Mouse (Mus musculus) myocyte (in vitro differentiated cells): ENCODE measurements around the gene Bcl2l14. TPM values are rescaled to one million over a fixed set of nuclear protein-coding genes. Genes with fewer than 3 reads are reported as not detected.

Experiments used
- H3K27me3 ChIP-seq: one replicate; pipeline ENCODE4 v1.6.1; 2011; ENCODE audit not compliant: control insufficient read depth, insufficient read depth, insufficient read length
- H3K36me3 ChIP-seq: one replicate; pipeline ENCODE4 v1.6.1; 2011; ENCODE audit not compliant: control insufficient read depth, insufficient read depth
- H3K4me2 ChIP-seq: one replicate; pipeline ENCODE4 v1.6.1; 2011; ENCODE audit warnings: low read depth, control low read depth
- H3K4me3 ChIP-seq: one replicate; pipeline ENCODE4 v1.5.1; 2011; ENCODE audit warnings: mild to moderate bottlenecking, control low read depth, moderate library complexity
- H3K79me2 ChIP-seq: one replicate; pipeline ENCODE4 v1.6.1; 2011; ENCODE audit not compliant: control insufficient read depth, insufficient read depth
- H3ac ChIP-seq: one replicate; pipeline ENCODE4 v1.6.1; 2011; ENCODE audit not compliant: control insufficient read depth, insufficient read length
- CEBPB ChIP-seq: IDR thresholded peaks from 2 replicates; pipeline ENCODE4 v1.6.1; 2011; ENCODE audit warnings: mild to moderate bottlenecking, moderate library complexity; ENCODE audit not compliant: poor library complexity, insufficient read depth, severe bottlenecking
- E2F4 ChIP-seq: IDR thresholded peaks from one replicate; pipeline ENCODE4 v1.6.1; 2011; ENCODE audit warnings: mild to moderate bottlenecking, control low read depth, moderate library complexity; ENCODE audit not compliant: insufficient read depth
- MAX ChIP-seq: IDR thresholded peaks from one replicate; pipeline ENCODE4 v1.6.1; 2011; ENCODE audit warnings: low read depth, mild to moderate bottlenecking, control low read depth
- MYOD1 ChIP-seq, 3 experiments: IDR thresholded peaks; one replicate each; pipeline ENCODE4 v1.6.1; 2011; ENCODE audit warnings: control low read depth in 2 of 3, low read depth in 2 of 3, mild to moderate bottlenecking in 2 of 3, moderate library complexity in 1 of 3; ENCODE audit not compliant: insufficient read length in 2 of 3, control insufficient read depth in 1 of 3
- MYOG ChIP-seq, 3 experiments: IDR thresholded peaks; one replicate each; pipeline ENCODE4 v1.6.1; 2011; ENCODE audit warnings: control low read depth in 2 of 3, low read depth in 2 of 3, mild to moderate bottlenecking in 2 of 3; ENCODE audit not compliant: insufficient read length in 2 of 3, control insufficient read depth in 1 of 3, insufficient read depth in 1 of 3
- POLR2A ChIP-seq: IDR thresholded peaks from one replicate; pipeline ENCODE4 v1.6.1; 2011; ENCODE audit warnings: low read depth, mild to moderate bottlenecking, control low read depth, moderate library complexity; ENCODE audit not compliant: insufficient read length
- POLR2AphosphoS2 ChIP-seq: IDR thresholded peaks from one replicate; pipeline ENCODE4 v1.6.1; 2011; ENCODE audit warnings: low read depth, control low read depth; ENCODE audit not compliant: insufficient read length
- REST ChIP-seq: IDR thresholded peaks from one replicate; pipeline ENCODE4 v1.6.1; 2011; ENCODE audit warnings: mild to moderate bottlenecking, control low read depth, moderate library complexity; ENCODE audit not compliant: insufficient read depth, insufficient read length
- SRF ChIP-seq: IDR thresholded peaks from one replicate; pipeline ENCODE4 v1.6.1; 2011; ENCODE audit warnings: low read depth; ENCODE audit not compliant: control insufficient read depth, insufficient read length
- TCF12 ChIP-seq: IDR thresholded peaks from one replicate; pipeline ENCODE4 v1.6.1; 2011; ENCODE audit warnings: mild to moderate bottlenecking, control low read depth; ENCODE audit not compliant: poor library complexity, insufficient read depth, severe bottlenecking
- TCF3 ChIP-seq: IDR thresholded peaks from one replicate; pipeline ENCODE4 v1.6.1; 2011; ENCODE audit warnings: low read depth, control low read depth; ENCODE audit not compliant: insufficient read length
- USF1 ChIP-seq: IDR thresholded peaks from one replicate; pipeline ENCODE4 v1.6.1; 2011; ENCODE audit warnings: low read depth, mild to moderate bottlenecking, control low read depth, moderate library complexity
- polyA plus RNA-seq: library from polyadenylated mRNA; unstranded; fragments of >200 nt; fragmentation: generic; extraction: Trizol; gene quantifications from one replicate; pipeline ENCODE4 v1.2.1, GENCODE M21; 2012; ENCODE audit warnings: missing spikeins

Bcl2l14 gene
- polyA plus RNA-seq, 1 experiment = 0.04 TPM

DNA sequence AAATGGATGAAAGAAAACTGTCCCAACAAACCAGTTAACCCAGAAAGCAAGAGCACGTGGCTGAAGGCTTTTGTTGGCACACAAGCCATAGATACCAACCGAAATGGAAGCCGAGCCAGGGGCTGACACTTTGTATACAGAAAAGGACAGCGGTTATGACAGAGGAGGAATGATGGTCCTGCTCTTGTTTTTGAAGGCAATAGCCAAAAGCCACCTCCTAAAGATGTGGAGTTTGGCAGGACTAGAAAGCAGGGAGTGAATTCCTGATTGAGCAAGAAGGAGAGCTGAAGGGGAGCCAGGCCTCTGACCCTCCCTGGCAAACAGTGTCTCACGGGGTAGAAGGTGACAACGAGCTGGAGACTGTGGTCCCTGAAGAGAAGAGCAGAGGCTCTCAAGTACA is 14.7 kb upstream of the Bcl2l14 start:
- no peak overlapping the region for H3ac ChIP-seq
- no peak overlapping the region for H3K4me2 ChIP-seq
- no peak overlapping the region for H3K4me3 ChIP-seq
- no peaks in the 10 kb centered on the region for H3K27me3 ChIP-seq
- no peaks in the 10 kb centered on the region for H3K79me2 ChIP-seq
- TF ChIP-seq POLR2A = no peak
- TF ChIP-seq POLR2AphosphoS2 = no peak
- no peak for TF ChIP-seq REST
- TF ChIP-seq TCF3 = no peak
- TF ChIP-seq MYOD1 (IDR thresholded peaks at IDR 0.05; ENCODE audit: control insufficient read depth in 1 of 3, insufficient read length in 2 of 3, low read depth in 2 of 3) = no peak
- TF ChIP-seq MYOG (IDR thresholded peaks at IDR 0.05; ENCODE audit: control insufficient read depth in 1 of 3, insufficient read depth in 1 of 3, insufficient read length in 2 of 3, low read depth in 2 of 3) = no peak
- TF ChIP-seq CEBPB = no peak
- TF ChIP-seq SRF = no peak
- no peak for TF ChIP-seq USF1
- no peak for TF ChIP-seq TCF12
- no peak for TF ChIP-seq MAX
- TF ChIP-seq E2F4 = no peak
- no peaks in the 10 kb centered on the region for H3K36me3 ChIP-seq

DNA sequence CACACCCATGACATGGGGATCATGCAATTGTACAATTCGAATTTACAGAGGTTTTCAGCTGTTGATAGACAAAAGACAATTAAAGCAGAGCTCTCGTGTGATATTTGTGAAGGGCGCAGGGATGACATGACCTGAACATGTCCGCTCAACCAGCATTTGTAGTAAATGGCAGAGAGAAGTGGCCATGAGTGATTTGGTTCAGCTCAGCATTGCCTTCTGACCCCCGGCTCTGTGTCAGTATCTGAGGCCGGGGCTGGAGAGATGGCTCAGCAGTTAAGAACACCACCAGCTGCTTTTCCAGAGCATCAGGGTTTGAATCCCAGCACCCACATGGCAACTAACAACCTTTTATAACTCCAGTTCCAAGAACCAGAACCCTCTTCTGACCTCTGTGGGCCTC is 10.2 kb upstream of the Bcl2l14 start:
- TF ChIP-seq TCF12 (no peak), USF1 (no peak), CEBPB (no peak), MAX (no peak), E2F4 (no peak), MYOD1 (IDR thresholded peaks at IDR 0.05; ENCODE audit: control insufficient read depth in 1 of 3, insufficient read length in 2 of 3, low read depth in 2 of 3) (no peak), TCF3 (no peak), REST (no peak), POLR2AphosphoS2 (no peak), SRF (no peak), POLR2A (no peak), MYOG (IDR thresholded peaks at IDR 0.05; ENCODE audit: control insufficient read depth in 1 of 3, insufficient read depth in 1 of 3, insufficient read length in 2 of 3, low read depth in 2 of 3) (no peak)

DNA sequence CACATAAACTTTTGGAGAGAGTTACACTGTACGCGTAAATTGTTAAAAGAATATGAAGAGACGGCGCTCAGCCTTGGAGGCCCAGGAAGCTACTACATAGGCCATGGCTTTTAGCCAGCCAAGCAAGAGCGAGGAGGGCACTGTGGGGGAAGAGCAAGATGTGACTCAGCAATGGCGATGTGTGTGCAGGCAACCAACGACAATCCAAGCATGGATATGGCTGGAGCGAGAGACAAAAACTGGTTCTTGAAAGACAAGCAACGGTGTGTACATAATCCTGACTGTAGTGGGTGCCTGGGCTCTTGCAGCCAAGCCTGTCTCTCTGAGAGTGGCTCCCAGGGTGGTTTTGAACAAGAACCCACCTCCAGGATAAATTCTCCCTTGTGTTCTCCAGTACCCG is 8.7 kb upstream of the Bcl2l14 start:
- TF ChIP-seq E2F4 = no peak
- no peak for TF ChIP-seq USF1
- TF ChIP-seq REST = no peak
- TF ChIP-seq SRF = no peak
- no peak for TF ChIP-seq CEBPB
- no peaks in the 10 kb centered on the region for H3K79me2 ChIP-seq
- H3K4me2 ChIP-seq = no peak overlapping the region
- H3K36me3 ChIP-seq = no peaks in the 10 kb centered on the region
- H3ac ChIP-seq = no peak overlapping the region
- H3K27me3 ChIP-seq = no peaks in the 10 kb centered on the region
- no peak overlapping the region for H3K4me3 ChIP-seq

More for the DNA sequence above, 10.2 kb upstream of the Bcl2l14 start:
- Histone ChIP-seq H3K27me3 (no peaks in the 10 kb centered on the region), H3K4me3 (no peak overlapping the region), H3K4me2 (no peak overlapping the region), H3K79me2 (no peaks in the 10 kb centered on the region), H3ac (no peak overlapping the region), H3K36me3 (no peaks in the 10 kb centered on the region)

DNA sequence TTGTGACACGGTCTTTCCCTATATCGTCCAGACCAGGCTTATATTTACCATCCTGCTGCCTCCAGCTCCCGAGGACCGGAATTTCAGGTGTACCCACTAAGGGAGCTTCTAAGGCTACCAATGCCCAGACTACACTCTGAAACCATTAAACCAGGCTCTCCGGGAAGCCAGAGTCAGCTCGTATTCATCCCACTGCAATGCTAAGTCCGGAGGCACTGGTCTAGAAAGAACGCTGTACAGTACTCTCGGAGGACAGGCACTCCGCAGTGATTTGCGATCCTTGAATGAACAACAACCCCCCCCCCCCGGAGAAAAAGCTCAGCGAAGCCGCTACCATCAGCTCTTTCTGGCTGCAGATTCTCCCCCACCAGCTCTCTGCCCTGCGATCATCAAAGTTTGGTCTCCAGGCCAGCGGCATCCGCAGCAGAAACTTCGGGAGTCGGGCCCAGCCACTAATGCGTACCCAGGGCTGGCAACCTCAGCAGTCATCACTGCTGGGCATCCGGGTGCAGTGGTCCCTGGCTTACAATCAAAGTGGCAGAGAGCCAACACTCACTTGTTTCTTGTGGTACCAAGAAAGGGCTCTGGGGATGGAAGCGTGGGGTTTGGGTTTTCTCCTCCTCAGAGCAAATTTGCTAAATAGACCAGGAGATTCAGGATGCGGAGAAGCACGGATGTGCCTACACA is 7.6 kb upstream of the Bcl2l14 start:
- Histone ChIP-seq H3K79me2 (no peaks in the 10 kb centered on the region), H3K4me2 (no peak overlapping the region)
- no peak for TF ChIP-seq MAX
- TF ChIP-seq TCF3 = no peak
- no peak for TF ChIP-seq E2F4
- TF ChIP-seq REST = no peak
- TF ChIP-seq CEBPB = no peak
- TF ChIP-seq POLR2AphosphoS2 = no peak

DNA sequence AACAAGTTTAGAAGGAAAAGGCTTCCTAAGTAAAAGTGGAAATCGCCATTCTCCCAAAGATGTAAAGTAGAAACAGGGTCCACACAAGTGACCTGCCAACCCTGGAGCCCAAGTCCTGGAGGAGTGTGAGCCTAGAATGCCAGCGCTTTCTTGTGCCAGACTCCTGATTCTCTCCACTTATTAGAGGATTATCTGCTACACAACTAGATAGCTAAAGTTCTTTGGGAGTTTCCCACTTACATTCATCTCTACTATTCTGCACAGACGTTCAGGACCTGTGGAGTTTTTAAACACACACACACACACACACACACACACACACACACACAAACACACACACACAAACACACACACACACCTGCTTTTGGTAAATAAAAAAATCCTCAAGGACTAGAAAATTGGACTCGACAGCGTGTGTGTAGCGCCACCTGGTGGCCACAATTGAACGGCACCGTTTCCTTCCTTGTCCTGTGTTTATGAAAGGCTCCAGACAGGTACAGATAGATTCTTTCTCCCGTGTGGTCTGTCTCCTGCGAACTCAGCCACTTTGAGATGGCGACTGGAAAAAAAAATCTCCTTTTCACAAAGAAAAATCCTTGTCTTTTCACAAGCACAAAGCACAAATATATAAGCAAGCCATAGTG is 6.7 kb upstream of the Bcl2l14 start:
- no peak overlapping the region for H3K4me2 ChIP-seq
- H3K4me3 ChIP-seq = no peak overlapping the region
- no peak overlapping the region for H3ac ChIP-seq
- no peaks in the 10 kb centered on the region for H3K36me3 ChIP-seq
- no peaks in the 10 kb centered on the region for H3K27me3 ChIP-seq
- H3K79me2 ChIP-seq = no peaks in the 10 kb centered on the region
- TF ChIP-seq MYOD1 (IDR thresholded peaks at IDR 0.05; ENCODE audit: control insufficient read depth in 1 of 3, insufficient read length in 2 of 3, low read depth in 2 of 3) (no peak), REST (no peak), MAX (no peak), MYOG (IDR thresholded peaks at IDR 0.05; ENCODE audit: control insufficient read depth in 1 of 3, insufficient read depth in 1 of 3, insufficient read length in 2 of 3, low read depth in 2 of 3) (no peak), POLR2A (no peak), SRF (no peak), CEBPB (no peak), E2F4 (no peak), TCF3 (no peak)

More for the DNA sequence above, 7.6 kb upstream of the Bcl2l14 start:
- Histone ChIP-seq H3K36me3 (no peaks in the 10 kb centered on the region), H3K27me3 (no peaks in the 10 kb centered on the region), H3ac (no peak overlapping the region), H3K4me3 (no peak overlapping the region)
